Mouse (Mus musculus) lung, adult 2 months (tissue): Measurements from ENCODE around the gene 2310033P09Rik. TPM values are rescaled to one million over a fixed set of nuclear protein-coding genes. Genes with fewer than 3 reads are reported as not detected.
"Not testable (repeated sequence)": the region's sequence is repeated elsewhere in the genome, so short reads cannot be mapped to it uniquely, and the experiment has no call there.

Experiments used
- DNase-seq: peaks from one replicate; pipeline ENCODE4 v3.0.0; 2022
- H3K4me1 ChIP-seq: fragments of 200-500 bp; 2 replicates; pipeline ENCODE4 v1.6.1; 2011; ENCODE audit warnings: low read length; ENCODE audit not compliant: control insufficient read depth, insufficient read depth
- H3K4me3 ChIP-seq: fragments of 200-500 bp; replicated peaks from 2 replicates; pipeline ENCODE3; 2011; ENCODE audit warnings: low read depth, mild to moderate bottlenecking, control low read depth, low read length; ENCODE audit errors: extremely low read depth
- CTCF ChIP-seq: fragments of 200-500 bp; IDR thresholded peaks from 2 replicates; pipeline ENCODE4 v1.5.1; 2011; ENCODE audit warnings: mild to moderate bottlenecking, low read length, control low read depth; ENCODE audit not compliant: insufficient read depth
- POLR2A ChIP-seq: fragments of 200-500 bp; IDR thresholded peaks from 2 replicates; pipeline ENCODE4 v1.6.1; 2011; ENCODE audit warnings: low read depth, mild to moderate bottlenecking, control low read depth, low read length, borderline replicate concordance; ENCODE audit errors: extremely low read depth
- WGBS: fragments of 180-500 bp; shearing (Covaris S2); methylation state at CpG from one replicate; pipeline ENCODE4 v1.1.7; 2018; 5-methylcytosine and 5-hydroxymethylcytosine counted together
- polyA plus RNA-seq: library from polyadenylated mRNA; depleted of rRNA; stranded (reverse); fragments of >200 nt; gene quantifications from 2 replicates; pipeline ENCODE4 v1.2.3, GENCODE M21; 2012

The 2310033P09Rik gene
- polyA plus RNA-seq, 1 experiment, result 29.2 TPM

- peaks cover 8% of the 10 kb centered on the region for H3K4me1 ChIP-seq
- DNase-seq, result no peak
Observed at GRCm38 (mm10) chr11:59192059-59192386, 16.1 kb upstream of the 2310033P09Rik start, which contains the start of gene Guk1. Gene Guk1 (minus strand): TSS chr11:59192212.

DNA sequence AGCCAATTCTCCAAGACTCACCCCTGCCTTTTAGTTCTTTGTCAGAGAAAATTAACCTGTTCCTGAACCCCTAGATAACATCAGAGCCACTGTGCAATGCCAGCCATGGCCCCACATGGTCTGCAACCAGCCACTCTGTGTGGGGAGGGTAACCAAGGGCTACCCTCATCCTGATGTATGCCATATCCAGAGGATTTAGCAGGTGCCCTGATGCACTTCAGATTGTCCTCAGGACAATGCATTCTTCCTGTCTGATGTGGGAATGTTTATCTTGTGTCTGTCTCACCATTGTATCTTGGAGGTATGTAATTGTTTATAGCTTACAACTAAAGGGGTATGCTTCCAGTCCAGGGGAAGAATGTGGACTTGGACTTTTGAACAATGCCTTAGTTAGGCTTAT is 11.9 kb upstream of the 2310033P09Rik start:
- Histone ChIP-seq H3K4me1 (peaks cover 9% of the 10 kb centered on the region; the same call in 1 of the 2 replicates), H3K4me3 (no peak overlapping the region)
- no peak for TF ChIP-seq CTCF
- 0 out of 2 replicates have a peak, but pooled peaks have one; percentile 5 for TF ChIP-seq POLR2A
- DNase-seq, result no peak

More at GRCm38 (mm10) chr11:59192059-59192386, 16.1 kb upstream of the 2310033P09Rik start, which contains the start of gene Guk1:
- WGBS, result 4% methylated on average over 16 of the region's 16 CpGs
- peak within 1 kb of the TSS; percentile 87 for H3K4me3 ChIP-seq
- TF ChIP-seq CTCF (no peak), POLR2A (no peak)

DNA sequence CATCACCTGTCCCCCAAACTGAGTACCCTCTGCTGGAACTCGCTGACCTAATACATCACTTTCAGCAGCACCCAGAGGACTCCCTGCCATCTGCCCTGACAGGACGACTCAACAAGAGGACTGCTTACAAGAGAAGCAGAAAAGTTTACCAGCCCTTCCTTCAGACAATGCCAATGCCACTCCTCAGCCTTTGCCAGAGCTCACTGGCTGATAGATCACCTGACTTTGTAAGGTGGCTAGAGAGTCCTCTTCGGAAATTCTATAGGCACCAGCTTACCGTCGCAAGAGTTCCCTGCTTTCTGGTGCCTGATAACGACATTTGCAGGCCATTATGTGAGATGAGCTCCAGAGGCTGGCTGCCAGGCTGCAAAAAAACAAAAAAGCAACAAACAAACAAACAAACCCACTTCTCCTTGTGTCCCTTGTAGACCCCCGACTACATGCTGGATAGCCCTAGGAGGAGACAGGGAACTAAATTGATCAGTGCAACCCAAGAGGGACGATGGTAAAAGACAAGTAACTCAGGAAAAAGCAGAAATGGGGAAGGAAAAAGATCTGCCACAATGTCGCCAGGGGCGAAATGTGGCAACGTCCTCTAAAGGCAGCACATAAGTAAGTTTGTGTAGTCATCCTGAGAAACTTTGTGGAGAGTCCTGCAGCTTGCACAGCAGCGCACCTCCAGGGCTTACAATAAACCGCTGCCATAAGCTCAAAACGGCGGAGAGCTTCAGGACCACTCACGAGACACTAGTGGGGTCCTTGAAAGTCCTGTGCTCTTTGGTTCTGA is 6.7 kb upstream of the 2310033P09Rik start:
- WGBS, result 13% methylated on average over 16 of the region's 16 CpGs
- no peak for TF ChIP-seq CTCF
- TF ChIP-seq POLR2A, result no peak
- no peak for DNase-seq
- Histone ChIP-seq H3K4me3 (peak overlapping the region; percentile 90), H3K4me1 (peaks cover 7% of the 10 kb centered on the region)

- WGBS, result under 1% methylated on average over 63 of the region's 63 CpGs
- peak within 1 kb of the TSS; percentile 90 for H3K4me3 ChIP-seq
- H3K4me1 ChIP-seq, result peaks cover 4% of the 10 kb centered on the region
- TF ChIP-seq CTCF (no peak), POLR2A (peak; percentile 80; the same call in 1 of the 2 replicates)
- peak; percentile 94 for DNase-seq
Observed at GRCm38 (mm10) chr11:59202081-59202995, 5.8 kb upstream of the 2310033P09Rik start, which contains the start of gene Mrpl55. Gene Mrpl55 (plus strand): TSS chr11:59202486.

GRCm38 (mm10) chr11:59209003-59209441 is 901 bp downstream of the 2310033P09Rik start:
- H3K4me1 ChIP-seq, result peaks cover 17% of the 10 kb centered on the region
- peak overlapping the region; percentile 90 for H3K4me3 ChIP-seq
- peak; percentile 66 for DNase-seq
- 5% methylated on average over 18 of the region's 18 CpGs for WGBS
- TF ChIP-seq CTCF, result peak; percentile 70
- TF ChIP-seq POLR2A, result peak; percentile 28; the same call in 1 of the 2 replicates

GRCm38 (mm10) chr11:59209580-59209979 is 1.5 kb downstream of the 2310033P09Rik start:
- no peak for TF ChIP-seq POLR2A
- TF ChIP-seq CTCF, result no peak
- H3K4me1 ChIP-seq, result peaks cover 17% of the 10 kb centered on the region
- no peak overlapping the region for H3K4me3 ChIP-seq
- no peak for DNase-seq
- 38% methylated on average over 5 of the region's 5 CpGs for WGBS

DNA sequence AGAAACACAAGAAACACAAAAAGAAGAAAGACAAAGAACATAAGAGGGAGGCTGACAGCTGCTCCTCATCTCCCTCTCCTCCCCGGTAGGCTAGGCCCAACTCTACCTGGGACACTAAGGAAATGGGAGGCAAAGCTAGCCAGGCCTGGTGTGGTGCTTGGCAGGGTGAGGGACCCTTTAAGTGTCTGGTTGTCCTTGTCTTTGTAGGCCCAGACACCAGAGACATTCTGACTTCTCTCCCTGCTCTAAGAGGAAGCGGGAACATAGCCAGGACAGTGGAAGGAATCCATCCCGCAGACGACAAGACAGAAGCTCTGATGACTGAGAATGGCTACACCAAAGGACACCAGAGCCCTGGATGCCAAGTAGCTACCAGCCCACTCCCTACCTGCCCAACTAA is 1.9 kb downstream of the 2310033P09Rik start:
- DNase-seq, result no peak
- WGBS, result 59% methylated on average over 4 of the region's 4 CpGs
- TF ChIP-seq CTCF, result no peak
- no peak for TF ChIP-seq POLR2A
- Histone ChIP-seq H3K4me3 (no peak overlapping the region), H3K4me1 (peaks cover 21% of the 10 kb centered on the region)

- not testable (repeated sequence) for H3K4me3 ChIP-seq, DNase-seq
- WGBS, result 77% methylated on average over 9 of the region's 9 CpGs
- H3K4me1 ChIP-seq, result peaks cover 23% of the 10 kb centered on the region
Observed at GRCm38 (mm10) chr11:59211561-59211960, 3.4 kb downstream of the 2310033P09Rik start.

DNA sequence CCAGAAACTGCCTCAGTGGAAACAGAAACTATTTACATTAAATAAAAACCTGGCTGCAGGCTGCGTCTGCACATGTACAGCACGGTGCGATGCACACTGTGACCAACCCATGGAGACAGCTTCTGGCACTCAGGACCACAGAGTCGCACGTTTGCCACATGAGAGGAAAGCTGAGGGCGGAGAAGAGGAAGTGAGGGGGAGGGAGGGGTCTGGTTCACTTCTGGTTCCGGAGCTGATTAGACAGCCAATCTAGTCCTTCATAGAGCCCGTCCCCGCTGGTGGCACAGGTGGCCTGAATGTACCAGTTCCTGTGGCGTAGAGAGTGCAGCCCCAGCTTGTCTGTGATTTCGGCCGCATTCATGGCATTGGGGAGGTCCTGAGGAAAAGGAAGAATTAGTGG is 4.2 kb downstream of the 2310033P09Rik start:
- DNase-seq, H3K4me3 ChIP-seq: not testable (repeated sequence)
- H3K4me1 ChIP-seq, result peaks cover 30% of the 10 kb centered on the region
- 35% methylated on average over 12 of the region's 12 CpGs for WGBS
